Mouse (Mus musculus): ENCODE data around the gene Gm10320.

DNA sequence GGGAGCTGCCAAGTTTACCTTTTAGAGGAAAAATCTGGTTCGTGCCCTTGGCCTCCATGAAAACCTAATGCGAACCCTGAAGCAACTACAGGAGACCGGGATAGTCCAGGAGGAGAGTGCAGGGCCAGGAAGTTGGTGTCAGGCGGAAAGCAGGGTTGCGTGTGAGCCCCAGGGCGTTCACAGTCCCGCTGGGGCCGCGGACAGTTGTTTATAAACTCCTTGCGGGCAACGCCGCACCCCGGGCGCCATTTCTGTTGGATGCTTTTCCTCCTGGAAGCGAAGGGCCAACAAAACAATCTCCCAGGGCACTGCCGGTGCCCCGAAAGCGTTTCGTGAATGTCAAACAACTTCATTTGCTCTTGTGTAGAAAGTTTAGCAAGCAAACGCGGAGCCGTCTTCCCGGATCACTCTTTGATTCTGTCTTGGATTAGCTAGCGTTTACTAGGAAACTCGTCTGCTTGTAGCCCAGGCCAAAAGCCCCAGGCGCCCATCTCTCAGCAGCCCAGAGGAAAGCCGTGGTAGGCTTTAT is 11.1 kb upstream of the Gm10320 start:
- TF ChIP-seq POLR2A (IDR thresholded peaks at IDR 0.05; ENCODE audit: insufficient read length, low read depth): no peak
- no peak for TF ChIP-seq USF1 (IDR thresholded peaks at IDR 0.05; ENCODE audit: low read depth)
- TF ChIP-seq TCF12 (IDR thresholded peaks at IDR 0.05; ENCODE audit: insufficient read depth, poor library complexity, severe bottlenecking): no peak
- no peak for TF ChIP-seq E2F4 (IDR thresholded peaks at IDR 0.05; ENCODE audit: insufficient read depth)
